Mouse (Mus musculus) mature B cell (primary cell): ENCODE data around the gene Cnbd2.
"Not testable (repeated sequence)": the region's sequence is repeated elsewhere in the genome, so short reads cannot be mapped to it uniquely, and the experiment has no call there.

Experiments
- in situ Hi-C: fragments of 300-500 bp; cut with MboI; formaldehyde crosslinking; loops from 2 replicates; pipeline ENCODE4 v1.14.3; 2019

Cnbd2 gene

GRCm38 (mm10) chr2:156392461-156393154 lies 80.5 kb downstream of the Cnbd2 start:
- in situ Hi-C loops: not testable (repeated sequence)

GRCm38 (mm10) chr2:156393155-156393828 lies 81.2 kb downstream of the Cnbd2 start:
- in situ Hi-C loops: no loop called here

DNA sequence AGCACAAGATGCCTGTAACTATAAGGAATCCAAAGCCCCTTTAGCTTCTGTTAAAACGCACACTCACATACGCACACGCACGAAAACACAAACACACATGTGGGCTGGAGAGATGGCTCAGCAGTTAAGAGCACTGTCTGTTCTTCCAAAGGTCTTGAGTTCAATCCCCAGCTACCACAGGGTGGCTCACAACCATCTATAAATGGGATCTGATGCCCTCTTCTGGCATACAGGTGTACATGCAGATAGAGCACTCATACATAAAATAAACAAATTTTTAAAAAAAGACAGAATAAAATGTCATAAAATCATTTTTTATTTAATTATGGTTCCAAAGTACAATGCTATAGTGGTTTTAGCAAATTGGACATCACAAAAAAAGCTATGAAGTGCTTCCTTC lies 82.2 kb downstream of the Cnbd2 start:
- in situ Hi-C loops: no loop called here

DNA sequence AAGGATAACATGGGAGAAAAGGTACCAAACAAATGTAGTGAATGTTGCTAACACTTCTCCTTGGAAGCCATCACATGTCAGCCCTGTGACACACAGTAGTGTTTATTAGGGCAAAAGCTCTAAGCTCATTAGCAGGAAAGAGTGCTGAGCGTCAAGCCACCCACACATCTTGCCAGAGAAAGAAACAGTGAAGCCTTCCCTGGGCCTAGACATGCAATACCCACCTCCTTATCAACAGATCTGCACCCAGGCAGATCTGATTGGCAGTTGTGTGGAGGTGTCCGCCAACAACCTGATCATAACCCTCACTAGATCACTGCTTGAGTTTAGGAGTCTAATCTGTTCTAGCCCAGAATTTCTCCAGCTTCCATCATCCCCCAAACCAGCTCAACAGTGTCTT lies 84.0 kb downstream of the Cnbd2 start:
- in situ Hi-C loops: no loop called here

GRCm38 (mm10) chr2:156397988-156398387 lies 85.9 kb downstream of the Cnbd2 start:
- in situ Hi-C loops: no loop called here

- in situ Hi-C loops: no loop called here
Observed at GRCm38 (mm10) chr2:156399485-156399884, 87.4 kb downstream of the Cnbd2 start.

DNA sequence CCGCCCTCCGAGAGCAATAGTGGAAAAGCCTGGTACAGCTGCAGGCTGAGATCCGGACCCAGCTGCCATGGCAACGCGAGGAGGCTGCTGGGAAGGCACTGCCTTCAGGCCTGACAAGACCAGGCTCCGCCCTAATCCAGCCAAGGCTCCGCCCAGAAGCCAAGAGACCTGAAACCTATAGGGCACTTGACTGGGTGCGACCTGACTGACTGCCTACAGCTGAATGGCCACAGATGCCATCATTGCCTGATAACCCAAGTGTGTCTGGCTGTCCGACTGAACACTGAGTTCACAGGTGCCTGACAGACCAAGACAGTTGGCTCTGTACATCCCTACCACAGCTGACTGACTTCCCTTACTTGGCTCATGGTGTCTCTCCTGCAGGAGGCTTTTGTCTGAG lies 89.2 kb downstream of the Cnbd2 start:
- in situ Hi-C loops: no loop called here

DNA sequence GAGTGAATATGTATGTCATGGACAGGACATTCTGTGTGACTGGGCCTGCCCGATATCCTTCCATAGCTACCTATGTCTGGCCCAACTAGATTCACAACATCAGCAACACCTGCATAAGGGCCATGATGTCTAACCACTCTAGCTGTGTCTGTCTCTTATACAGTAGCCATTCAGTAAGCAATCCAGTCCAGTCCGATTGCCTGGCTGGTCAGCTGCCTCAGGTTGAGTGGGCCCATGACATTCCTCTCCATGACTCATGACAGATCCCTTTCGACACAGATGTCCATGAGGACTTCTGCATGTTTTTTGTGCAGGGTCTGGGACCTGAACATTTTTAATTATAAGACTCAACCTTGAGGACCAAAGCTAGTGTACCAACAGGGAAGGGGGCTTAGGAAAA lies 89.9 kb downstream of the Cnbd2 start:
- in situ Hi-C loops: no loop called here

DNA sequence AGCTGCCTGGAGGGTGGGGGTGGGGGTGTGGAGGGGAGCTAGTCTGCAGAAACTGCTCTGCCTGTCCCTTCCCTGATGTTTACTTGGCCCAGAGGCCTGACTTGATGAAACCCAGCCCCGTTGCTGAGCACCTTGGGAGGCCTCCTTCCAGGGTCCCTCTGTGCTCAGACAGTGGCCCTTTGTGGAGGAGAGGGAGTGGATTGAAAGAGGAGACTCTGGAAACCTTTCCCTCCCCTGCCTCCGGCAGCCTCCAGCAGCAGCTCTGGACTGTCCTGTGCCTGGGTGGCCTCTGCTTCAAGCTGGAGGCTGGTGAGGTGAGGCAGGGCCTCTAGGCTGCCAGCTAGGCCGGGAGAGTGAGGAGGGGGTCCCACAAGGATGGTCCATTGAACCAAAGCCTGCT lies 94.9 kb downstream of the Cnbd2 start:
- in situ Hi-C loops: no loop called here

DNA sequence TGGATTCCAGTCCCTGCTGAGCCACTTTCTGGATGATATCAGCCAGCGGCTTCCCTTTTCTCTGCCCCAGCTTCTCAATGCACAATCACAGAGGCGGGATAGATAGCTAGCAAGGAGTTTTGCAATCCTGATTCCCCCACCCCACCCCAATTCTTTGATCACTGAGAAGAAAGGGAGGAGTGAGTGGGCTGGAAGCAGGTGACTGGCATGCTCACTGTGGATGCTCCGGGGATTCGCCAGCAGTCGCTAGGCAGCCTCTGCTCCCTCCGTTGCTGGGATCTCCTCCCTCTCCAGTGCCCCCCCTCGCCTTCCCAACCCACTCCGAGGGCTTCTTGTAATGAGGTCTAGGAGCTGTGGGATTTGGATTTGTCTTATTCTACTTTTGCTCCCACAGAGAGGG lies 96.1 kb downstream of the Cnbd2 start:
- in situ Hi-C loops: no loop called here

- in situ Hi-C loops: not testable (repeated sequence)
Observed at GRCm38 (mm10) chr2:156411348-156411747, 99.2 kb downstream of the Cnbd2 start.

DNA sequence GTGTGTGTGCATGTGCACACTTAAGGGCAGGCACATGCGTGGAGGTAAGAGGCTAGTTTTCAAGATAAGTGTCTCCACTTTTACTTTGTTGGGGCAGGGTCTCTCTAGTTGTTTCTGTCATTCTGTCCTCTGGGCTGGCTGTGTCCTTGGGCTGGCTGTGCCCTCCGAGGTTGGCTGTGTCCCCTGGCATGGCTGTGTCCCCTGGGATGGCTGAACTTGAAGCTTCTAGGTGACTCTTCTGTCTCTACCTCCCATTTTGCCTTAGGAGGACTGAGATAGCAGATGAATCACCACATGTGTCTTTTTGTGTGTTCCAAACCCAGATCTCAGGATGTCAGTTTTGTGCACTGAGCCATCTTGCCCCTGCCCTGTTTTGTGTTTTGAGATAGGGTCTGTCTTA lies 102.9 kb downstream of the Cnbd2 start:
- in situ Hi-C loops: no loop called here

- in situ Hi-C loops: no loop called here
Observed at GRCm38 (mm10) chr2:156415674-156416073, 103.6 kb downstream of the Cnbd2 start.

GRCm38 (mm10) chr2:156417194-156417593 lies 105.1 kb downstream of the Cnbd2 start:
- in situ Hi-C loops: no loop called here

DNA sequence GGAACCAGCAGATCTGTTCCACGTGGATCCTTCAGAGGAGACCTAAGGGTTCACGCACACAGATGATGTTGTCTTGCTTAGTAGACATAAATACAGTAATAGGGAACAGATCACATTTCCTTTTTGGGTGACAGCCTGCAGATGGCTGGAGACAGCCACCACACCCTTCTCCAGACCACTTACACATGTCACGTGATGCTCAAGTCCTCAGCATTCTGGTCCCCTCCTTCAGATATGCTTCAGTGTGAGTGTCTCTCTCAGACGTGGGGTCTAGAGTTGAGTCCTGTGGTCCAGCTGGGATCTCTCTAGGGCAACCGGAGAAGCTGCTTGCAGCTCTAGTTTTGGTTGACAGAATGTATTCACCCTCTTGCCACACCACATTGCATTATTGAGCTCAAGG lies 106.4 kb downstream of the Cnbd2 start:
- in situ Hi-C loops: no loop called here

DNA sequence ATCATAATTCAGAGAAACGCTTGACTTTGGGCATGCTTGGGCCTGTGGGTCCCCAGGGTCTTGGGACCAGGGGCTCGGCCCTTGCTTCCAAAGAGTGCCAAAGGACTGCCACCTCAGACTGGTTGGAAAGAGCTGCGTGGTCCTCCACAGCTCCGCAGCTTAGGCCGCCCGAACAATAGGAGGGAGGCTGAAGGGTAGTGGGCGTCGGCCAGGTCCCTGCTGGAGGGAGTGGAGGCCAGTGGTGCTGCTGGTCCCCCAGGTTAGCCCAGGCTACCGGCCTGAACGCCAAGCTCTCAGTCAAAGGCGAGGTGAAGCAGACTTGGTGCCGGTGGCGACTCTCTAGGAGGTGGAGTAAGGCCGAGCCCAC lies 108.2 kb downstream of the Cnbd2 start:
- in situ Hi-C loops: no loop called here

GRCm38 (mm10) chr2:156420694-156421380 lies 108.7 kb downstream of the Cnbd2 start, which contains the start of gene Epb41l1:
Gene Epb41l1 (plus strand): TSS chr2:156420909.
- in situ Hi-C loops: no loop called here

- in situ Hi-C loops: no loop called here
Observed at GRCm38 (mm10) chr2:156421381-156422110, 109.4 kb downstream of the Cnbd2 start.

- in situ Hi-C loops: no loop called here
Observed at GRCm38 (mm10) chr2:156422631-156423030, 110.5 kb downstream of the Cnbd2 start.

DNA sequence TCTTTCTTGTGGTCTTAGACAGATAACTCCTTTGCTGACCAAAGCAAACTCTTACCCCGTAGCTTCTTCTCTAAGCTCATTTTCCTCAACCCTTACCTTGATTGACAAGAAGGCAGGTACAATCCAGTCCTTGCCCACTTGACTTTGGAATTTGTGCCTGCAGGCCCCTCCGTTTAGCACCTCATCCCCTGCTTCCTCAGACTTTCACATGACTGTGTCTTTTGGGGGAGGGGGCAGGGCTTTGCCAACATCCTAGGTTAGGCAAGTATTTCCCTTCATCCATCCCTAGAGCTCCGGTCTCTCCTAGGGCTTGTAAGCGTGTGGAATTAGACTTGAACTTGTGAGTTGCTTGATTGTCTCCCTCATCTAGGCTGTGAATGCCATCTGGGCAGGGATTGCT lies 111.6 kb downstream of the Cnbd2 start:
- in situ Hi-C loops: no loop called here
